In the genomic region with DNA sequence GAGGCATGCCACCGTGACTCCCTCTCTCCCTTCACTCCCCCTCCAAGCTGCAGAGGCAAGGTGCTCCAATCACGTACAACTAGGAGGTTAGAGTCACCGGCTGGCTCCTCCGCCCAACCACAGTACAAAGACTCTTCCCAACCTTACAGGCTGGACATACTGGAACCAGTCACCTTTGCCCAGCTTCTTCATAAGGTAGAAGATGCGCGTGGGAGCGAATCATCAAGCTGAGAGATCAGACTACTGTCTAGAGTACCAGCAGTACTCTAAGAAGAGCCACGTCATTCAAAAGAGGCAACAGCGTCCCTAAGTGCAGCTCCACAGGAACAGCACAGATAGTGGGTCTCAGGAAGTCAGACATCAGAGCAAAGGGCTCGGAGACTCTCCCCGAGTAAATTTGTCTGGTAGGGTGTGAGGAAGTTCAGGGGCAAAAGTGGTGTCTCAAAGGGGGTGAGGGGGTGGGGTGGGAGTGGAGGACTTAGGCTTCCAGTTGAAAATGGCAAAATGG, we compare ENCODE assay signal across 23 mouse cellular contexts. TPM values are rescaled to one million over a fixed set of nuclear protein-coding genes. Genes with fewer than 3 reads are reported as not detected.
DNase-seq lines count a peak whose midpoint lies in the region; ATAC-seq and TF ChIP-seq lines count a peak whose summit lies in the region.
"Had no signal": no experiment of that assay in that cellular context is flagged by ENCODE, and none has a peak within 500 bp of the region (broad histone marks: within the 10 kb centered on the region; RNA-seq: fewer than 3 reads in every experiment).

No protein-coding gene starts in this region.

- intact Hi-C loops in heart, postnatal 36 days (cut with DNase I): loop anchor here (5.0 kb wide), 1 partner anchor 79 kb away; a partner anchor contains a TSS

- no peaks in the 10 kb centered on the region for H3K27me3 ChIP-seq in liver, embryonic 12.5 days (replicated peaks)
- H3K27me3 ChIP-seq in myocyte (ENCODE audit: control insufficient read depth, insufficient read depth, insufficient read length): no peaks in the 10 kb centered on the region
- H3K27me3 ChIP-seq in forebrain, postnatal 0 days (ENCODE audit: insufficient read depth, low read length): no peaks in the 10 kb centered on the region
- no peaks in the 10 kb centered on the region for H3K27me3 ChIP-seq in hindbrain, embryonic 11.5 days (ENCODE audit: control insufficient read depth, insufficient read depth, low read length)
- H3K27me3 ChIP-seq: heart, embryonic 13.5 days; liver, embryonic 15.5 days; neural tube, embryonic 12.5 days; Patski had no signal

- no peak for TF ChIP-seq CTCF in bone marrow, adult 2 months (IDR thresholded peaks at IDR 0.05; ENCODE audit: control insufficient read depth, insufficient read depth, low read length)
- no peak for TF ChIP-seq CTCF in forebrain, postnatal 0 days (IDR thresholded peaks at IDR 0.05; ENCODE audit: low read depth)

- H3K36me3 ChIP-seq in liver, embryonic 12.5 days: no peaks in the 10 kb centered on the region
- H3K36me3 ChIP-seq in myocyte (ENCODE audit: control insufficient read depth, insufficient read depth): no peaks in the 10 kb centered on the region
- no peaks in the 10 kb centered on the region for H3K36me3 ChIP-seq in forebrain, postnatal 0 days (ENCODE audit: insufficient read depth)
- no peaks in the 10 kb centered on the region for H3K36me3 ChIP-seq in hindbrain, embryonic 11.5 days (ENCODE audit: control insufficient read depth, insufficient read depth, low read length)
- H3K36me3 ChIP-seq: heart, embryonic 13.5 days; liver, embryonic 15.5 days; neural tube, embryonic 12.5 days had no signal

- H3K79me2 ChIP-seq in myocyte (ENCODE audit: control insufficient read depth, insufficient read depth): no peaks in the 10 kb centered on the region

- no peak overlapping the region for H3K4me3 ChIP-seq in bone marrow, adult 2 months (replicated peaks; ENCODE audit: control insufficient read depth, low read depth, low read length)
- no peak overlapping the region for H3K4me3 ChIP-seq in liver, embryonic 12.5 days
- H3K4me3 ChIP-seq in myocyte: peak overlapping the region; percentile 29
- H3K4me3 ChIP-seq in forebrain, postnatal 0 days (ENCODE audit: low read depth, low read length): no peak overlapping the region
- H3K4me3 ChIP-seq in hindbrain, embryonic 11.5 days (ENCODE audit: low read depth, low read length): no peak overlapping the region
- H3K4me3 ChIP-seq: heart, embryonic 13.5 days; neural tube, embryonic 12.5 days had no signal

- H3K9ac ChIP-seq in liver, embryonic 12.5 days: no peak overlapping the region
- no peak overlapping the region for H3K9ac ChIP-seq in forebrain, postnatal 0 days
- H3K9ac ChIP-seq in hindbrain, embryonic 11.5 days (ENCODE audit: low read depth, low read length): no peak overlapping the region
- H3K9ac ChIP-seq: heart, embryonic 13.5 days; hindbrain, embryonic 14.5 days; neural tube, embryonic 12.5 days had no signal

- no peak overlapping the region for H3ac ChIP-seq in myocyte (ENCODE audit: control insufficient read depth, insufficient read length)

- H3K4me1 ChIP-seq in bone marrow, adult 2 months (ENCODE audit: control insufficient read depth, insufficient read depth, low read length): peaks cover 7% of the 10 kb centered on the region
- H3K4me1 ChIP-seq in liver, embryonic 12.5 days: peaks cover 50% of the 10 kb centered on the region
- H3K4me1 ChIP-seq in forebrain, postnatal 0 days (ENCODE audit: insufficient read depth): no peaks in the 10 kb centered on the region
- no peaks in the 10 kb centered on the region for H3K4me1 ChIP-seq in hindbrain, embryonic 11.5 days (replicated peaks; ENCODE audit: control insufficient read depth, insufficient read depth, low read length)
- H3K4me1 ChIP-seq: neural tube, embryonic 12.5 days had no signal

- peak overlapping the region; percentile 8; the same call in 1 of the 2 replicates for H3K27ac ChIP-seq in bone marrow, adult 2 months (ENCODE audit: control insufficient read depth, insufficient read depth, low read depth, low read length, poor library complexity)
- no peak overlapping the region for H3K27ac ChIP-seq in liver, embryonic 12.5 days
- no peak overlapping the region for H3K27ac ChIP-seq in forebrain, postnatal 0 days (ENCODE audit: low read depth, low read length)
- no peak overlapping the region for H3K27ac ChIP-seq in hindbrain, embryonic 11.5 days (ENCODE audit: low read depth, low read length)
- H3K27ac ChIP-seq: heart, embryonic 13.5 days; hindbrain, embryonic 14.5 days; neural tube, embryonic 12.5 days had no signal

- no peak for ATAC-seq in liver, embryonic 12.5 days
- ATAC-seq in forebrain, postnatal 0 days: no peak
- ATAC-seq in hindbrain, embryonic 11.5 days (ENCODE audit: low FRiP score): no peak
- ATAC-seq: midbrain, embryonic 16.5 days had no signal

- H3K4me2 ChIP-seq in liver, embryonic 12.5 days: peak overlapping the region; percentile 62
- peak overlapping the region; percentile 83 for H3K4me2 ChIP-seq in myocyte (ENCODE audit: low read depth)
- no peak overlapping the region for H3K4me2 ChIP-seq in forebrain, postnatal 0 days (ENCODE audit: low read depth)
- H3K4me2 ChIP-seq in hindbrain, embryonic 11.5 days (replicated peaks; ENCODE audit: low read depth, low read length): no peak overlapping the region
- H3K4me2 ChIP-seq: heart, embryonic 13.5 days; hindbrain, embryonic 14.5 days; neural tube, embryonic 12.5 days had no signal

- TF ChIP-seq POLR2A in bone marrow, adult 2 months (IDR thresholded peaks at IDR 0.05; ENCODE audit: borderline replicate concordance, control insufficient read depth, low read depth, low read length): no peak
- TF ChIP-seq POLR2A in myocyte (IDR thresholded peaks at IDR 0.05; ENCODE audit: insufficient read length, low read depth): no peak

- 61% methylated on average over 11 of the region's 11 CpGs for WGBS in bone marrow, adult 2 months
- WGBS in liver, embryonic 12.5 days (ENCODE audit: insufficient replicate concordance): 55% methylated on average over 11 of the region's 11 CpGs
- WGBS in forebrain, postnatal 0 days: 93% methylated on average over 11 of the region's 11 CpGs
- WGBS in hindbrain, embryonic 11.5 days: 91% methylated on average over 11 of the region's 11 CpGs

- H3K9me3 ChIP-seq in liver, embryonic 12.5 days (replicated peaks): no peaks in the 10 kb centered on the region
- H3K9me3 ChIP-seq in forebrain, postnatal 0 days (ENCODE audit: low read length): no peaks in the 10 kb centered on the region
- no peaks in the 10 kb centered on the region for H3K9me3 ChIP-seq in hindbrain, embryonic 11.5 days (ENCODE audit: control insufficient read depth, low read length)
- H3K9me3 ChIP-seq: heart, embryonic 13.5 days; liver, embryonic 15.5 days; neural tube, embryonic 12.5 days had no signal

- DNase-seq in CD4-positive helper T cell, adult 2 months (ENCODE audit: low read depth, low spot score): peak; percentile 39
- no peak for DNase-seq in forebrain, postnatal 0 days
- no peak for DNase-seq in hindbrain, embryonic 11.5 days (ENCODE audit: low spot score)
- DNase-seq in left cerebral cortex, adult 18-20 months (ENCODE audit: low spot score in 2 of 2): no peak
- no peak for DNase-seq in heart, postnatal 36 days
- DNase-seq: cerebellum, adult 8-10 months; embryo, embryonic 11 days; gastrocnemius, postnatal 14 days; kidney, postnatal 10 days; layer of hippocampus, adult 9-11 months; lung, postnatal 14 days; right cerebral cortex, postnatal 25 days had no signal

RNA-seq across cellular contexts. Expression of a gene that starts 1.3 kb away (rescaled TPM):
- 5.7 and 16.5 TPM in 2 replicates for polyA plus RNA-seq in bone marrow, adult 2 months (2011; ENCODE audit: insufficient read depth, insufficient read length, low replicate concordance, missing spikeins)
- polyA plus RNA-seq in liver, embryonic 12.5 days (2016; fragmentation: Nextera tagmentation; extraction: Ambion mirVana): 2.6 and 3.7 TPM in 2 replicates
- polyA plus RNA-seq in myocyte (2012; fragmentation: generic; extraction: Trizol): 12.0 TPM
- 1.6 and 7.3 TPM in 2 replicates for total RNA-seq in forebrain, postnatal 0 days (2014; rRNA removed)
- 0.45 and 0.48 TPM in 2 replicates for polyA plus RNA-seq in forebrain, postnatal 0 days (2015; fragmentation: Nextera tagmentation; extraction: Ambion mirVana)
- polyA plus RNA-seq in hindbrain, embryonic 11.5 days (2014; fragmentation: Nextera tagmentation; extraction: Ambion mirVana): 0.95 and 1.1 TPM in 2 replicates
- 1 to 10 TPM; 3.5 to 4.6 TPM for total RNA-seq in left cerebral cortex, adult 18-20 months (2021)
- total RNA-seq in heart, postnatal 36 days (2021): 10 to 100 TPM; 34.9 to 38.0 TPM

RNA-seq across cellular contexts. Expression of a gene that starts 16.3 kb away (rescaled TPM):
- polyA plus RNA-seq in bone marrow, adult 2 months (2011; ENCODE audit: insufficient read depth, insufficient read length, low replicate concordance, missing spikeins): 8.1 and 23.2 TPM in 2 replicates
- 16.0 and 16.5 TPM in 2 replicates for polyA plus RNA-seq in liver, embryonic 12.5 days (2016; fragmentation: Nextera tagmentation; extraction: Ambion mirVana)
- polyA plus RNA-seq in myocyte (2012; fragmentation: generic; extraction: Trizol): 8.0 TPM
- 5.7 and 6.3 TPM in 2 replicates for total RNA-seq in forebrain, postnatal 0 days (2014; rRNA removed)
- 4.5 and 5.0 TPM in 2 replicates for polyA plus RNA-seq in forebrain, postnatal 0 days (2015; fragmentation: Nextera tagmentation; extraction: Ambion mirVana)
- polyA plus RNA-seq in hindbrain, embryonic 11.5 days (2014; fragmentation: Nextera tagmentation; extraction: Ambion mirVana): 12.3 and 13.5 TPM in 2 replicates
- 1 to 10 TPM; 4.1 to 5.6 TPM for total RNA-seq in left cerebral cortex, adult 18-20 months (2021)
- total RNA-seq in heart, postnatal 36 days (2021): 1 to 10 TPM; 2.3 to 3.5 TPM

RNA-seq across cellular contexts. Expression of a gene that starts 49.1 kb away (rescaled TPM):
- 17.1 and 27.6 TPM in 2 replicates for polyA plus RNA-seq in bone marrow, adult 2 months (2011; ENCODE audit: insufficient read depth, insufficient read length, low replicate concordance, missing spikeins)
- polyA plus RNA-seq in liver, embryonic 12.5 days (2016; fragmentation: Nextera tagmentation; extraction: Ambion mirVana): 14.2 and 18.6 TPM in 2 replicates
- 12.9 TPM for polyA plus RNA-seq in myocyte (2012; fragmentation: generic; extraction: Trizol)
- 28.4 and 37.3 TPM in 2 replicates for total RNA-seq in forebrain, postnatal 0 days (2014; rRNA removed)
- polyA plus RNA-seq in forebrain, postnatal 0 days (2015; fragmentation: Nextera tagmentation; extraction: Ambion mirVana): 11.8 and 14.6 TPM in 2 replicates
- 11.0 and 12.3 TPM in 2 replicates for polyA plus RNA-seq in hindbrain, embryonic 11.5 days (2014; fragmentation: Nextera tagmentation; extraction: Ambion mirVana)
- total RNA-seq in left cerebral cortex, adult 18-20 months (2021): 10 to 100 TPM; 30.2 to 33.2 TPM
- total RNA-seq in heart, postnatal 36 days (2021): 10 to 100 TPM; 11.4 to 15.5 TPM

RNA-seq across cellular contexts. Expression of a gene that starts 58.4 kb away (rescaled TPM):
- 1.4 TPM in 1 of 2 replicates, not detected in the other for polyA plus RNA-seq in bone marrow, adult 2 months (2011; ENCODE audit: insufficient read depth, insufficient read length, low replicate concordance, missing spikeins)
- polyA plus RNA-seq in liver, embryonic 12.5 days (2016; fragmentation: Nextera tagmentation; extraction: Ambion mirVana): not detected in 2 replicates
- polyA plus RNA-seq in myocyte (2012; fragmentation: generic; extraction: Trizol): not detected
- not detected in 2 replicates for total RNA-seq in forebrain, postnatal 0 days (2014; rRNA removed)
- polyA plus RNA-seq in forebrain, postnatal 0 days (2015; fragmentation: Nextera tagmentation; extraction: Ambion mirVana): not detected in 2 replicates
- polyA plus RNA-seq in hindbrain, embryonic 11.5 days (2014; fragmentation: Nextera tagmentation; extraction: Ambion mirVana): not detected in 2 replicates
- total RNA-seq in left cerebral cortex, adult 18-20 months (2021): not detected
- total RNA-seq in heart, postnatal 36 days (2021): not detected
- total RNA-seq: gastrocnemius, postnatal 14 days; left cerebral cortex, postnatal 14 days had no signal
- polyA plus RNA-seq: brain, embryonic 14.5 days; heart, embryonic 13.5 days; hindbrain, embryonic 14.5 days; liver, embryonic 15.5 days; midbrain, embryonic 16.5 days; neural tube, embryonic 12.5 days; Patski had no signal

Comparison
In these comparisons a context has a peak if more than half of its experiments do, and no peak if none do; other contexts are left out.
1. H3K4me2 ChIP-seq: peak in liver, embryonic 12.5 days (single experiment) and myocyte (single experiment); none in forebrain, postnatal 0 days (single experiment) and hindbrain, embryonic 11.5 days (single experiment).